Mouse (Mus musculus) adrenal gland (tissue): Measurements from ENCODE around the gene Lexm.

ENCODE experiments used
- intact Hi-C: fragments of 180-260 bp; cut with DNase I; formaldehyde crosslinking; loops from one replicate; pipeline ENCODE4 v1.15.1; 2025

Lexm gene

DNA sequence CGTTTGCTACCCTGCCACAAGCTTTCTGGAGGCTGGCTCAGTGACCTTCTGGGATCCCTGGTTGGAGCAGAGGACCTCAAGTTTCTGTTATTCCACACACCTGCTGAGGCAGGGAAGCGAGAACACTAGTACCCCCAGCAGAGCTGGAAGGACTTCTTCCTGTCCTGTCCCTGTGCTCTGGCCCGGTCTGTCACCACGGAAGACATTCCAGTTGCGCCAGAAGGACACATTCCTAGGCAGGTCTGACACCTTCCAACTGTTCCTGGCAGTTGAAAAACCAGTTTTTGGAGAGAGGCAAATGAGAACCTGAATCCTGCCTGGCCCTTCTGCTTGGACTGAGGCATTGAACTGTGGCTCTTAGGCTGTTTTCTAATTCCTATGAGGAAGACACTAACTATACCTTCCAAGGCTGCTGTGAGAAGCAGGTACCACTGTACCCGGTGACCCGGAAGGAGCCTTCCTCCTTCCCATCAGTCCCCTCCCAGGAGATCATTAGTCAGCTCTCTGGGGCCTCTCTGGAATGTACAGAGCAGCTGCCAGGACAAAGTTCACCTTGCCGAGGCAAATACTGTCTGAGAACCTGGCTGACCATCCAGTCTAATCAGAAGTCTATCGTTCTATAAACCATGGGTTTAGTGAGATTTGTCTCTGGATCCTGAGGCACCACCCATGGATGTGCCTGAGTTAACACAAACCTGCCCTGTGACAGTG is 11.8 kb upstream of the Lexm start:
- intact Hi-C loops: no loop called here

GRCm38 (mm10) chr4:106627809-106628208 is 10.8 kb upstream of the Lexm start:
- intact Hi-C loops: no loop called here

DNA sequence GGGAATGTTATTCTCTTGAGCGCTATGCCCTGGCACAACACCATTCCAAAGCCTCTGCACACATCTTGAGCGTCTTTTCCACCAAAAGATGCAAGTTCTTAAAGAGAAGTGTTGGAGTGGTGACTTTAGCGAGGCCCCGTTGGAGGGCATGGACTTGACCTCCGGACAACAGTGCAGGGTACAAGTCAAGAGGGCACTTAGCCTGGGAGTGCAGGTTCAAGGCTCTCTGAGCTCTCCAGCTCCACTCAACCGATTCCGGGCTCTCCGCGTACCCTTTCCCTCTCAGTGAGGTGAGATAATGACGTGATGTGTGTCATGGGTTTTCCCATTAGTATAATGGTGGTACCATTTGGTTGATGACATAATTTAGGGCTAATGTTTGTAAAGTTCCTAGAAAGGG is 7.2 kb upstream of the Lexm start:
- intact Hi-C loops: no loop called here

- intact Hi-C loops: no loop called here
These were observed 5.7 kb upstream of the Lexm start for GRCm38 (mm10) chr4:106622712-106623111.

DNA sequence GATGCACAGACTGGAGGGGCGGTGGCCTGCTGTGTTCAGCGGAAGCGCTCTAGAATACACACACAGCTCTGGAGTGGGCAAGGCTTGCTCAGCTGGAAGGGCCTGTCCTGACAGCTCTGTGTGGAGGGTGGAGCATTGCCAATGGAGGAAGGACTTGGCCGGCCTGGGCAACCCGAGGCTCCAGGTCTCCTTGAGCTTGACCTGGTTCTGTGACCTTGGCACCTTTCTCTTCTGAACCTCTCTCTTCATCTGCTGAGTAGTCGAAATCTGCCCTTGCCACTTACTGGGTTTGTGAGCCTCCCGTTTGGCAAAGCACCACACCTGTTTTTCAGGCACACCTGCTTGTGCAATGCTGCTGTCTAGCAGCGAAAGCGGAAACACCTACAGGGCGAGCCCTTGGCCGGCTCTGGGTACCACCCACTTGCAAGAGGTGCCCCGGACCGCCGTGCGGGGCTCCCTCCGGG is 5.0 kb upstream of the Lexm start, which contains the start of gene Ttc22:
TSS of gene Ttc22 (plus strand) at position 403 of the 464 bp plus-strand sequence.
- intact Hi-C loops: no loop called here

DNA sequence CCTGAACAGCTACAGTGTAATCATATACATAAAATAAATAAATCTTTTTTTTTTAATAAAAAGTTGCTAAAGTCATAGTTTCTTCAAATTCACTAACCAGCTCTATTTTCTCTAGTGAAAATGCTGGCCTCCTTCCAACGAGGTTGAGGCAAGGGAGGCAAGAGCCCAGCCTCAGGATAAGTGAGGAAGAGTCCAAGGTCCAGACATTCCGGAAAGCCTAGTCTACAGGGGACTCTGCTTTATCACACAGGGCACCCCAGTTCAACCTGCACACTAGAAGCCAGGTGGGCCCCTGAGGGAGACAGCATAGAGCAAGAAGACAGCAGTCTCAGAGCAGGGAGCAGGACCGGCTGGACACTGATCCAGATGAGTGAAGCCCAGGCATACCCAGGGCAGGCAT is 4.4 kb upstream of the Lexm start:
- intact Hi-C loops: no loop called here

DNA sequence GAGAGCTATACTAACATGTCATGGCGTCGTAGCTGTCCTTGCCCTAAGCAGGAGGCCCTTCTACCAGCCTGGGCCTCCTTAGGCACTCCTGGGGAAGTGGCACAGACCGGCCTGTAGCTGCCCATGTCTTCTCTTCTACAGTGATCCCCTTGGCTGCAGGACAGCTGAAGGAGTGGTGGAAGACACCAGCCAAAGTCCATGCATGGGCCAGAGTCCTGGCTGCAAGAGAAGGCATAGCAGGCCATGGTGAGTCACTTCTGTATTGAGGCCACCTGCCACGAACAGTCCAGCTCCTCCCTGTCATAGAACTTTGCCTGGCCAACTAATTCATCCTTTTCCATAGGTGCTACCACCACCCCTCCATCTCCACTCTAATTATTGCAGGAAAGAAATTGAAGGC is 1.9 kb upstream of the Lexm start:
- intact Hi-C loops: no loop called here

DNA sequence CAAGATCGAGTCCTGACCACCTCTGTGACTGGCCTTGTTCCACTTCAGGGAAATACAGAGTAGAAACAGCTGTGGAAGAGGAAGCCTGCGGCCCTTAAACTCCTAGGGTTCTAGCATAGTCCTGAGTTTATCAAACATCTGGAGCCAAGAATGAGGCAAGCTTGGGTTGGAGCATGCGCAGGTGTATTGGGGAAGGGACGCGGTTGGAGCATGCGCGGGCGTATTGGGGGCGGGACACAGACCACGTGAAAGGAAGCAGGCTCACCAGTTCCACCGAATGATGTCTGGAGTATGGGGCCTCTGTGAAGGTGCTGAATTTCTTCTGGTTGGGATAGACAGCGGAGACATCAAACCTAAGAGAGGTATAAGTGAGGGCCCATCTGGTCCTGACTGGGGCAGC is 1.4 kb downstream of the Lexm start:
- intact Hi-C loops: loop anchor here (2.0 kb wide), 1 partner anchor 93 kb away; no protein-coding TSS in a partner anchor

DNA sequence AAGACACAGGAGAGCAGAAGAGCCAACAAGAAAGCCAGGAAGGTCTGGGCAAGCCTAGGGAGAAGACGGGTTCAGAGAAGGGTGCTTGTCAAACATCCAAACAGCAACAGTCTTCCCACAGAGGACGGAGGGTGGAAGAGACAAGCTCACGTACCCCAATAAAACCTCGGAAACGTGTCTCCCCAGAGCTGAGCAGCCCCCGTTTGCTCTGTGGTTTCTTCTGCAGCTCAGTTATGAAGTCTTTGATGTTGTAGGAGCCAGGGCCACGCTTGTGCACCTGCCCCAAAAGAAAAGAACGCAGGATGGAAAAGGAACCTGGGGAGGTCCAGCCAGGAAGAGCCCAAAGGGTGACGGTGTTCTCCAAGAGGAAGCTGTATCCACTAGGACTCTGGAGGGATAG is 2.2 kb downstream of the Lexm start:
- intact Hi-C loops: loop anchor here (2.0 kb wide), 1 partner anchor 94 kb away; no protein-coding TSS in a partner anchor

DNA sequence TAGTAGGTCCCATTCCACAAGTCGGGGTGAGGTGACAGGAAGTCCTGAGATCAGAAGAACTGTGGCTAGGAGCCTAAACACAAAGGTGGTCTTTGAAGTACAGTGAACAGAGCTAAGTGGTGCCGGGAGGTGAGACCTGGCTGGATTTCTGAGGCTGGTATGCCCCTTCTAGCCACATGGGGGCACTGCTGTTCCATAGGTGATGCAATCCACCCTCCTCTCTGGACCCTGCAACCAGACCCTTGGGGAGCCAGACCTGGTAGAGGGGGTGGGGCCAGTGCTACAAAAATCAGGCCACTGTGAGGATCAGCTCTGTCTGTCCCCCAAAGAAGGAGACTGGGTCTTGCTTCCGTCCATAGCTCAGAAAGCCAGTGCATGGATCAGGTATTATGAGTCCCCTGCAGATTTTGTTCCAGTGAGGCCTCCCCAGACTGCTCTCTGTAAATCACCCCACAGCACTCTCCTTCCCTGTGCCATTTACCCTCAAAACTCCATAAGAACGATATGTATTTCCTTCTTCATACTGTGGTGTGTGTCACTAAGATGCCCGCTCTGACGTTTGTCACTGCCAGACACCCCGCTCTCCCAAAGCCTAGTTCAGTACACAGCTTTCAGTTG is 2.8 kb downstream of the Lexm start:
- intact Hi-C loops: loop anchor here (2.0 kb wide), 1 partner anchor 95 kb away; no protein-coding TSS in a partner anchor

DNA sequence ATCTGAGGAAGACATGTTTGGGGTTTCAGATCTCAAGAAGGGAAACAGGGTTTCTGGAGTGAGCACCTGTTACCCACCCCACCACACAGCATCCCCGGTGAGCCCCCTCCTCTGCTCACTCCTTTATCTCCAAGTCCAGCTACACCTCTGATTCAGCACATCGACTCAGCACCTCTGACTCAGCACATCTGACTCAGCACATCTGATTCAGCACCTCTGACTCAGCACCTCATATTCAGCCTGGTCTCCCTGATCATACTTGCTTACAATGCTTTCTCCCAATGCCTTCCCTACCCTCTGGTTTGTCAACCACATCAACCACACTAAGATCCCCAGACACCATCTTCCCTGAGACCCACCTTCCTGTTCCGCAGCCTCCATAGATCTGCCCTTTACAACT is 3.5 kb downstream of the Lexm start:
- intact Hi-C loops: no loop called here

DNA sequence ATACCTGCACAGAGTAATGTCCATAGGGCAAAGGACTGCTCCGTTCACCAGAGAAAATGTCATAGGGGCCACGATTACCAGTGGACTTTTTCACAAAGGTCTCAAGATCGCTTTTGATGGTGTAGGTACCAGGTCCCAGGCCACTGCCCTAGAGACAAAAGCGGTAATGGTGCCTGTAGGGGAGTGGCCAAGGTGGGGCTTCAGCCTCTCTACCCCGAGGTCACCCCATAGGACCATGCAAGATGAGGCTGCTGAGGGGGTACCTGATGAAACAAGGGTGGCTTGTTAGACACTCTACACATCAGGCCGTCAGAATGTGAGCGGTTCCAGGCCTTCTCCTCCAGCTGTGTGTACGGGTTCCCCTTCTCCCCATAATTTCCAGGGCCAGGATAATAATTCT is 3.9 kb downstream of the Lexm start:
- intact Hi-C loops: no loop called here

DNA sequence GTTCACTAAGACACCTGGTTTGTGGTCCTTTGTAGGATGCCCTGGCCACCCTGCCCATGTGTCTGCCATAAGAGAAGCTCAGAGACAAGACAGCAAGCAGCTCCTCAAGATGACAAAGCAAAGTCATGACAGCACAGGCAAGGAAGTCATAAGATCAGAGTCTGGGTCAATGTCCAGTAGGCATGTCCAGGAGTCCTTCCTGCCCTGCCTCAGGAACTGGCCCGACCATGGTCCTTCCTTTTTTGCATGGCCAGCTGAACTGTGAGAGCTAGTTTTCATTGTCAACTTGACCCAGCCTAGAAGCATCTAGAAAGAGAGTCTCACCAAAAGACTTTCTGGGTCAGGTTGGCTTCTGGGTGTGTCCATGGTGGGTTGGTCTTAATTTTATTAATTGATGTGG is 9.1 kb downstream of the Lexm start:
- intact Hi-C loops: no loop called here

DNA sequence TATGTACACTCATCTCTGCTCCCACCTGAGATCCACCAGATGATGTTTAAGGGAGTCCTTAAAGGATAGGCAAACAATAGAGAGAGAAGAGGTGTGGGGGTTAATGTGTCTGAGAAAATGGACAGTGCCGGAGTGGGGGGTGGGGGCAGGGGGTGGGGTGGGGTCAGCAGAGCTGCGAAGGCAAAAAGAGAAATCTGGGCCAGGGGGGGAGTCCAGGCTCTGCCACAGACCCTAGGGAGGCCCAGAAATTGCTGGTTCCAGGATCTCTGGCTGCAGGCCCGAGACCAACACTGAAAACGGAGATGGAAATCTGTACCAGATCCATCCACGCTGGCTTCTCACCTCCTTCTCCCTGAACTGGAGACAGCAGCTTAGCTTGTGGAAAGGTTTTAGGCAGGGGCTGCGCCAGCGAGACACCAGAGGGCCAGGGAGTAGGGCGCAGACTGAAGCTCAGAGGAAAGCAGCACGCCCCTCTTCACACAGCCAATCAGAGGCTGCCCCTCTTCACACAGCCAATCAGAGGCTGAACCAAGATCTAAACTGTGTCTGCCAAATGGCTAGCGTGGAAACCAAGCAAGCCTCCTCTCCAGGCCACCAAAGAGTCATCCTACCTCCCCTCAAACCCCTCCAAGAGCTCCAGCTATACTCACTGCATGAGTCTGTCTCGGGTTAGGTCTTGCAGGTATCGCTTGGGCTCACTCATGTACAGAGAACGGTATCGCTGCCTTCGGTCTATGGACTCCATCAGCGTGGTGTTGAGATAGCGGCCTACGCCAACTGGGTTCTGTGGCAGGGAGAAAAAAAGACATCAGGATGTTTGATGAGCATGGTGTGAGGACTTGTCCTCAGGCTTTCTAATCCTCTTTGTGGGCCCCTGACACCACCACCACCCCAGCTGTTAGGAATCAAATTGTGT is 10.1 kb downstream of the Lexm start:
- intact Hi-C loops: no loop called here

DNA sequence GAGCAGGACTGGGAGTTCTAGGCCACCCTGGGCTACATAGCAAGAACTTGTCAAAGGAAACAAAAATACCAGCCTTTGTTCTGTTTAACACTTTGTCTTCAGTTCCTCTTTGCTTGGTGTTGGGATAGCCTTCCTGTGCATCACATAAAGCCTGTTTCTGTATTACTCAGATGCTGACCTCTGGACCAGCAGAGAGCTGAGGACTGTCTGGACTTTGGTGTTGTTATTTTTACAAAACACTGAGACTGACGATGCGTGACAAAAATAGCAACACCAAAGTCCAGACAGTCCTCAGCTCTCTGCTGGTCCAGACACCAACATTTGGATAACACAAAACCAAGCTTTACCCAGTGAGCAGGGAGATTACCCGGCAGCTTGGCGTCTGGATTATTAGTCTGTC is 16.3 kb downstream of the Lexm start:
- intact Hi-C loops: no loop called here

GRCm38 (mm10) chr4:106599415-106599814 is 17.6 kb downstream of the Lexm start:
- intact Hi-C loops: no loop called here

DNA sequence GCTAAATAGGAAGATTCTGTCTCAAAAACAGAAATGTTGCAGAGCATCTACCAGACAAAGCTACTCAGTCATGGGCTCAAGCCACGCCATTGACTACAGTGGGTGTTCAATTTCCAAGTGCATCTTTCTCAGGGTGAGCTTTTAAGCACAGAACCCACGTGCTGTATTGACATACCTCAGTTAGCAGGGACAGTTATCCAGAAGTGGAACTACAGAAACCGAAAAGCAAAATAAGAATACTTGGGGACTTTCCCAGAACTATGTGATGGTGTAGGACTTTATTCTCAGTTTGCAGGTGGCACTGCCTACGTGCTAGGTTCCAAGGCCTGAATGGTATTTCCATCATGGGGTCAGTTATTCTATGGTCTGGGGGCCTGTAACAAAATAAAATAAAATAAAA is 19.3 kb downstream of the Lexm start:
- intact Hi-C loops: no loop called here

GRCm38 (mm10) chr4:106597055-106597454 is 20.0 kb downstream of the Lexm start:
- intact Hi-C loops: no loop called here

GRCm38 (mm10) chr4:106596200-106596599 is 20.8 kb downstream of the Lexm start:
- intact Hi-C loops: no loop called here

GRCm38 (mm10) chr4:106593636-106594035 is 23.4 kb downstream of the Lexm start:
- intact Hi-C loops: no loop called here

DNA sequence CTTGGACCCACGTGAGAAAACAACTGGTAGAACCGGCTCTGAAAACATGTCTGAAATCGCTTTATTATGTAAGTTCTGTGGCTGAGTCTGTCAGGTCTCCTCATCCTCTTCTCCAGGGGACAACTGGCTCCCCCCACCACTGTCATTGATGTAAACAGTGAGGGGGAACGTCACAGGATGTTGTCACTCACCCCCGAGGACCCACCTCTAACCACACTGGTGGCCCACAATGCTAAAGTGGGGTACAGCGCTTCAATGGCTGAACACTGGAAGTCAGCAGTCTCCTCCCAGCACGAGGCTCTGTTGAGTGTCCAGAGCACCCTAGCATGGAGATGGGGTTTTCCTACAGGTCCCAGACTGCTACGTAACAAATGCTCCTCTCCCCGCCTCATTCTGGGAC is 26.2 kb downstream of the Lexm start:
- intact Hi-C loops: no loop called here

DNA sequence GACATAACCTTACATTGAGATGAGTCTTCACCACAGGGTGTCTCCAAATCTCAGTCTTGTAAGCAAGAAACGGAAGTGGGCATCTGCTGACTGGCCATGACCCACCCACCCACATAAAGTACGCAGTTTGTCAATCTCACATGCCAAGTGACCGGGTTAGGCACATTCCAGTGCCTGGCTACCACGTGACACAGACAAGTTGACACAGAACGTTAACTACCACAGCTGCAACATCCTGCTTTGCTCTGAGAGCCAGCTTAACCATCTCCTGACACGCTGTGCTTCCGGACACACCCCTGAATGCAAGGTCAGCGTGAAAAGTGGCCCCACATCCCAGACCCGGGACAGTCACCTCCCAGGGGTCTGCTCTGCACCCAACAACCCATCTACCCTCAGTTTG is 26.9 kb downstream of the Lexm start:
- intact Hi-C loops: no loop called here
